Mouse (Mus musculus): ENCODE measurements around the gene Ubap1.
A peak's percentile ranks its signal among the peaks of the same experiment; 100 is the strongest.

GRCm38 (mm10) chr4:41390122-41390521 lies 41.3 kb downstream of the Ubap1 start:
- TF ChIP-seq CTCF (IDR thresholded peaks at IDR 0.05), result peak; percentile 89
- TF ChIP-seq EP300 (IDR thresholded peaks at IDR 0.05), result no peak
